Mouse (Mus musculus): Measurements from ENCODE around the gene Mast1. TPM values are rescaled to one million over a fixed set of nuclear protein-coding genes. Genes with fewer than 3 reads are reported as not detected.

The Mast1 gene
- total RNA-seq (2015) (0.02 TPM in 1 of 2 replicates, not detected in the other), total RNA-seq (2017) (0.07 and 0.08 TPM in 2 replicates)

GRCm38 (mm10) chr8:84936962-84937546 lies at the start of gene Mast1:
Gene Mast1, minus strand, starts transcription at chr8:84937359.
- peak; percentile 89 for ATAC-seq (ENCODE audit: poor library complexity, severe bottlenecking)

- ATAC-seq (ENCODE audit: poor library complexity, severe bottlenecking) = no peak
These were observed 49.3 kb upstream of the Mast1 start for GRCm38 (mm10) chr8:84986379-84986945.

- peak; percentile 64 for ATAC-seq (ENCODE audit: poor library complexity, severe bottlenecking)
These were observed 48.7 kb upstream of the Mast1 start for GRCm38 (mm10) chr8:84985684-84986378.

GRCm38 (mm10) chr8:84985049-84985683 lies 48.0 kb upstream of the Mast1 start:
- no peak for ATAC-seq (ENCODE audit: poor library complexity, severe bottlenecking)

GRCm38 (mm10) chr8:84984294-84985048 lies 47.3 kb upstream of the Mast1 start:
- no peak for ATAC-seq (ENCODE audit: poor library complexity, severe bottlenecking)

GRCm38 (mm10) chr8:84982499-84983011 lies 45.4 kb upstream of the Mast1 start:
- ATAC-seq (ENCODE audit: poor library complexity, severe bottlenecking) = no peak

GRCm38 (mm10) chr8:84981644-84982498 lies 44.7 kb upstream of the Mast1 start:
- no peak for ATAC-seq (ENCODE audit: poor library complexity, severe bottlenecking)

GRCm38 (mm10) chr8:84980622-84981358 lies 43.6 kb upstream of the Mast1 start:
- ATAC-seq (ENCODE audit: poor library complexity, severe bottlenecking) = no peak

GRCm38 (mm10) chr8:84979599-84980421 lies 42.7 kb upstream of the Mast1 start:
- peak; percentile 31 for ATAC-seq (ENCODE audit: poor library complexity, severe bottlenecking)

GRCm38 (mm10) chr8:84978248-84978940 lies 41.2 kb upstream of the Mast1 start, which contains the start of gene Junb:
Gene Junb, minus strand, starts transcription at chr8:84978718.
- ATAC-seq (ENCODE audit: poor library complexity, severe bottlenecking) = peak; percentile 43

- ATAC-seq (ENCODE audit: poor library complexity, severe bottlenecking) = peak; percentile 4
These were observed 40.5 kb upstream of the Mast1 start for GRCm38 (mm10) chr8:84977435-84978247.

- no peak for ATAC-seq (ENCODE audit: poor library complexity, severe bottlenecking)
These were observed 39.7 kb upstream of the Mast1 start for GRCm38 (mm10) chr8:84976763-84977434.

- peak; percentile 15 for ATAC-seq (ENCODE audit: poor library complexity, severe bottlenecking)
These were observed 39.0 kb upstream of the Mast1 start for GRCm38 (mm10) chr8:84976031-84976762.

- ATAC-seq (ENCODE audit: poor library complexity, severe bottlenecking) = no peak
These were observed 38.3 kb upstream of the Mast1 start for GRCm38 (mm10) chr8:84975434-84975833.

- no peak for ATAC-seq (ENCODE audit: poor library complexity, severe bottlenecking)
These were observed 37.5 kb upstream of the Mast1 start for GRCm38 (mm10) chr8:84974543-84975142.

Data from megakaryocyte, adult 5-6 weeks (primary cell).